Mouse (Mus musculus): ENCODE measurements around the gene Pp2d1. TPM values are rescaled to one million over a fixed set of nuclear protein-coding genes. Genes with fewer than 3 reads are reported as not detected.
"Not testable (repeated sequence)": the region's sequence is repeated elsewhere in the genome, so short reads cannot be mapped to it uniquely, and the experiment has no call there.

Pp2d1 gene
- polyA plus RNA-seq, 1 experiment from 2014 or later: 0.18 TPM

GRCm38 (mm10) chr17:53573019-53573556 is 33.8 kb upstream of the Pp2d1 start:
- no peak for DNase-seq (ENCODE audit: low spot score)
- WGBS: 70% methylated on average over 4 of the region's 4 CpGs
- Histone ChIP-seq H3K27ac (no peak overlapping the region), H3K9me3 (no peaks in the 10 kb centered on the region), H3K4me3 (no peak overlapping the region), H3K27me3 (ENCODE audit: insufficient read depth, poor library complexity, severe bottlenecking) (no peaks in the 10 kb centered on the region), H3K36me3 (no peaks in the 10 kb centered on the region), H3K4me1 (replicated peaks) (peaks cover 24% of the 10 kb centered on the region)

DNA sequence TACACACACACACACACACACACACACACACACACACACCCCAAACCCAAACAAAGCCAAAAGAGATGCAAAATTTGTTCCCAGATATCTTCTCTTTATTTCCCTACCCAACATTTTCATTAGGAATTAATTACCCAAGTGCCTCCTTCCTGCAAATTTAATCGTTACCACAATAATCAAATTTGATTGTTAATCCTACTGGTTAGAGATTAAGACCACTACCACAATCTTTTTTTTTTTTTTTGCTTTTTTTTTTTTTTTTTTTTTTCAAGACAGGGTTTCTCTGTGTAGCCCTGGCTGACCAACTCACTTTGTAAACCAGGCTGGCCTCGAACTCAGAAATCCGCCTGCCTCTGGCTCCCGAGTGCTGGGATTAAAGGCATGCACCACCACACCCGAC is 31.7 kb upstream of the Pp2d1 start:
- 87% methylated on average over 5 of the region's 5 CpGs for WGBS
- H3K27me3 ChIP-seq (ENCODE audit: insufficient read depth, poor library complexity, severe bottlenecking); DNase-seq (ENCODE audit: low spot score); H3K4me3 ChIP-seq; H3K9me3 ChIP-seq; H3K36me3 ChIP-seq; H3K27ac ChIP-seq: not testable (repeated sequence)
- H3K4me1 ChIP-seq (replicated peaks): peaks cover 29% of the 10 kb centered on the region

DNA sequence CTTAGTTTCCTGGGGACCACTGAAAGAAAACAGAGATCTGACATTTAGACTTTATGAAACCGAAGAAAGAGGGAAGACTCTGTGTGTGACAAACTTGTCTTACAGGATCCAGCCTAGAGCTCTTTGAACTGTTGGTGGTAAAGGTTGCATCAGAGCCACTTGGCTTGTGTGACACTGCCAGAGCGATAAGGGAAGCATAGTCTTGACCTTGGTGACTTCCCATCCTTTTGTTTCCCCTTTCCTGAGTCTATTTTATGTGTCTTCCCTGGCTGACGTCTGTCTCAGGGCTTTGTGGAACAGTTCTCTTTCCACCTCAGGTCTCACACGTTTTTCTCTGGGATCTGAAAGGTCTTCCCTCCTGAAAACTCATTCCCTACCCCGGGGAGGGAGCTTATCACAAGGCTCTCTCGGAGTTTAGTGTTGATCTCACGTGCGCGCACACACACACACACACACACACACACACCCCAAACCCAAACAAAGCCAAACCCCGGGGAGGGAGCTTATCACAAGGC is 31.2 kb upstream of the Pp2d1 start:
- peaks cover 31% of the 10 kb centered on the region for H3K4me1 ChIP-seq (replicated peaks)
- H3K27ac ChIP-seq: no peak overlapping the region
- 41% methylated on average over 10 of the region's 10 CpGs for WGBS
- DNase-seq (ENCODE audit: low spot score): no peak
- no peak overlapping the region for H3K4me3 ChIP-seq
- H3K9me3 ChIP-seq: no peaks in the 10 kb centered on the region
- H3K27me3 ChIP-seq (ENCODE audit: insufficient read depth, poor library complexity, severe bottlenecking): no peaks in the 10 kb centered on the region
- no peaks in the 10 kb centered on the region for H3K36me3 ChIP-seq

- Histone ChIP-seq H3K27me3 (ENCODE audit: insufficient read depth, poor library complexity, severe bottlenecking) (no peaks in the 10 kb centered on the region), H3K36me3 (no peaks in the 10 kb centered on the region), H3K4me1 (replicated peaks) (peaks cover 31% of the 10 kb centered on the region), H3K4me3 (no peak overlapping the region), H3K27ac (no peak overlapping the region), H3K9me3 (no peaks in the 10 kb centered on the region)
- WGBS: 61% methylated on average over 6 of the region's 6 CpGs
- no peak for DNase-seq (ENCODE audit: low spot score)
Observed at GRCm38 (mm10) chr17:53569829-53570228, 30.6 kb upstream of the Pp2d1 start.

GRCm38 (mm10) chr17:53568734-53569386 is 29.6 kb upstream of the Pp2d1 start:
- Histone ChIP-seq H3K36me3 (no peaks in the 10 kb centered on the region), H3K4me1 (replicated peaks) (peaks cover 31% of the 10 kb centered on the region), H3K9me3 (no peaks in the 10 kb centered on the region), H3K4me3 (peak overlapping the region; percentile 90), H3K27ac (peak overlapping the region; percentile 99), H3K27me3 (ENCODE audit: insufficient read depth, poor library complexity, severe bottlenecking) (no peaks in the 10 kb centered on the region)
- DNase-seq (ENCODE audit: low spot score): no peak
- 38% methylated on average over 8 of the region's 8 CpGs for WGBS

DNA sequence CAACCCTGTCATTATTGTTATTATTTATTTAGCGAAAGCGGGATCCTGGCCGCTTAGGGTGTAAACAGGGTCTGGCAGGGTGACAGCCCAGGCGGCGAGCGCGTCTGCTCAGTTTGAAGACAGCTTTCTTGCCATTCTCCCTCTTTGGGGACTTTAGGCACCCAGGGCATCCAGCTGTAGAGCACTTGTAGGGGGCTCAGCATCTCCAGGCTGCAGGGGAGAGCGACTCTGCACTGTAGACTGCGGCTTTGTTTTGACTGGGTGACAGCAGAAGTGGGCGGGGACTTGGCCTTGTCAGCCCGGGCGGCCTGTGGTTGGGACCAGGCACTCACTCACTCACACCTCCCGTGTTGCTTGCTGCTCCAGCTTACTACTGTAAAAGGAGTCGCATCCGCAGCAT is 28.9 kb upstream of the Pp2d1 start:
- Histone ChIP-seq H3K4me1 (replicated peaks) (peaks cover 31% of the 10 kb centered on the region), H3K27me3 (ENCODE audit: insufficient read depth, poor library complexity, severe bottlenecking) (no peaks in the 10 kb centered on the region), H3K4me3 (peak overlapping the region; percentile 90), H3K9me3 (no peaks in the 10 kb centered on the region), H3K36me3 (no peaks in the 10 kb centered on the region), H3K27ac (peak overlapping the region; percentile 99)
- DNase-seq (ENCODE audit: low spot score): peak; percentile 75
- 0% methylated on average over 15 of the region's 15 CpGs for WGBS

GRCm38 (mm10) chr17:53567346-53568101 is 28.3 kb upstream of the Pp2d1 start:
- no peak for DNase-seq (ENCODE audit: low spot score)
- WGBS: under 1% methylated on average over 67 of the region's 67 CpGs

GRCm38 (mm10) chr17:53566919-53567345 is 27.7 kb upstream of the Pp2d1 start:
- under 1% methylated on average over 50 of the region's 51 CpGs for WGBS
- peak; percentile 69 for DNase-seq (ENCODE audit: low spot score)
- H3K4me3 ChIP-seq: peak overlapping the region; percentile 90

More at GRCm38 (mm10) chr17:53567346-53568101, 28.3 kb upstream of the Pp2d1 start:
- no peaks in the 10 kb centered on the region for H3K36me3 ChIP-seq
- no peaks in the 10 kb centered on the region for H3K9me3 ChIP-seq
- no peaks in the 10 kb centered on the region for H3K27me3 ChIP-seq (ENCODE audit: insufficient read depth, poor library complexity, severe bottlenecking)
- H3K4me3 ChIP-seq: peak overlapping the region; percentile 90
- H3K27ac ChIP-seq: peak overlapping the region; percentile 99
- peaks cover 31% of the 10 kb centered on the region for H3K4me1 ChIP-seq (replicated peaks)

GRCm38 (mm10) chr17:53566161-53566918 is 27.1 kb upstream of the Pp2d1 start, which contains the start of gene Kat2b:
Gene Kat2b, plus strand, starts transcription at chr17:53566861.
- Histone ChIP-seq H3K9me3 (no peaks in the 10 kb centered on the region), H3K27me3 (ENCODE audit: insufficient read depth, poor library complexity, severe bottlenecking) (no peaks in the 10 kb centered on the region), H3K4me3 (peak within 1 kb of the TSS; percentile 90), H3K27ac (peak within 1 kb of the TSS; percentile 99), H3K36me3 (no peaks in the 10 kb centered on the region), H3K4me1 (replicated peaks) (peaks cover 31% of the 10 kb centered on the region)
- DNase-seq (ENCODE audit: low spot score): peak; percentile 46
- WGBS: 2% methylated on average over 20 of the region's 20 CpGs

More at GRCm38 (mm10) chr17:53566919-53567345, 27.7 kb upstream of the Pp2d1 start:
- Histone ChIP-seq H3K27me3 (ENCODE audit: insufficient read depth, poor library complexity, severe bottlenecking) (no peaks in the 10 kb centered on the region), H3K4me1 (replicated peaks) (peaks cover 31% of the 10 kb centered on the region), H3K9me3 (no peaks in the 10 kb centered on the region), H3K27ac (peak overlapping the region; percentile 99), H3K36me3 (no peaks in the 10 kb centered on the region)

DNA sequence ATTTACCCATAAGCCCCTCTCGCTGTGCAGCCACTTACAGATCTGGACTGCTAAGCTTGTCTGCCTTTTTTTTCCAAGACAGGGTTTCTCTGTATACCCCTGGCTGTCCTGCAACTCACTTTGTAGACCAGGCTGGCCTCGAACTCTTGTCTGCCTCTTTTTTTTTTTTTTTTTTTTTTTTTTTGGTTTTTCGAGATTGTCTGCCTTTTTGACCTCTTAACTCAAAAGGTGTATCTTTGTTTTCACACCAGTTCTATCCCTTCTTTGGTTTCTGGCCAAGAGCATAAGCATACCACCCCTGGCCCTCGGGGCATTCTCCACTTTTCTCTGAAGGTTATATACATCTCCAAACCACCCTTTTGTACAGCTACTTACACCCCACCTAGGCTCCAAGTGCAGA is 25.6 kb upstream of the Pp2d1 start:
- no peak for DNase-seq (ENCODE audit: low spot score)
- Histone ChIP-seq H3K27ac (no peak overlapping the region), H3K4me3 (no peak overlapping the region), H3K27me3 (ENCODE audit: insufficient read depth, poor library complexity, severe bottlenecking) (no peaks in the 10 kb centered on the region), H3K9me3 (no peaks in the 10 kb centered on the region), H3K4me1 (replicated peaks) (peaks cover 23% of the 10 kb centered on the region), H3K36me3 (no peaks in the 10 kb centered on the region)
- 90% methylated on average over 4 of the region's 4 CpGs for WGBS

- DNase-seq (ENCODE audit: low spot score): no peak
- no peak overlapping the region for H3K4me3 ChIP-seq
- H3K36me3 ChIP-seq: no peaks in the 10 kb centered on the region
- no peaks in the 10 kb centered on the region for H3K9me3 ChIP-seq
- H3K27me3 ChIP-seq (ENCODE audit: insufficient read depth, poor library complexity, severe bottlenecking): no peaks in the 10 kb centered on the region
- WGBS: 73% methylated on average over 4 of the region's 4 CpGs
- no peak overlapping the region for H3K27ac ChIP-seq
- H3K4me1 ChIP-seq (replicated peaks): peaks cover 6% of the 10 kb centered on the region; the same call in 1 of the 2 replicates
Observed at GRCm38 (mm10) chr17:53561458-53562029, 22.3 kb upstream of the Pp2d1 start.

DNA sequence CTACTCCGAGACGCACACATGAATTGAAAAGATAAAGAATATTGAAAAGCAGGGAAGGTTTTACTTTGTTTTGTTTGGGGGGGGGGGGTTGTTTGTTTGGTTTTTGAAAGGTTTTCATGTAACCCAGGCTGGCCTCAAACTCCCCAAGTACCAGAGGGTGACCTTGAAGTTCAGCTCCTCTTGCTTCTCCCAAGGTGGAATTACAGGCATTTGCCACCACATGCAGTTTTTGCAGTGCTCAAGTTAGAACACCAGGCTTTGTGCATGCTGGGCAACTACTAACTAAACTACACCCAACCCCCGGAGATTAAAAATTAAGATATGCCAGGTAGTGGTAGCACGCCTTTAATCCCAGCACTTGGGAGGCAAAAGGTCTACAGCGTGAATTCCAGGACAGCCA is 20.4 kb upstream of the Pp2d1 start:
- Histone ChIP-seq H3K27ac (no peak overlapping the region), H3K36me3 (no peaks in the 10 kb centered on the region), H3K27me3 (ENCODE audit: insufficient read depth, poor library complexity, severe bottlenecking) (no peaks in the 10 kb centered on the region), H3K4me3 (no peak overlapping the region), H3K9me3 (no peaks in the 10 kb centered on the region), H3K4me1 (replicated peaks) (no peaks in the 10 kb centered on the region)
- WGBS: 88% methylated on average over 5 of the region's 5 CpGs
- DNase-seq (ENCODE audit: low spot score): no peak
